Mouse (Mus musculus): Measurements from ENCODE around the gene Lypd1.

The Lypd1 gene

GRCm38 (mm10) chr1:125912601-125913600 lies at the start of gene Lypd1:
Lypd1 (minus strand) TSS chr1:125913101.
- no peak for DNase-seq (ENCODE audit: low spot score in 2 of 2)

- DNase-seq (ENCODE audit: low spot score in 2 of 2), result no peak
Measured at GRCm38 (mm10) chr1:125951026-125951425, 38.1 kb upstream of the Lypd1 start.

GRCm38 (mm10) chr1:125949076-125949475 lies 36.2 kb upstream of the Lypd1 start:
- DNase-seq (ENCODE audit: low spot score in 2 of 2), result no peak

- no peak for DNase-seq (ENCODE audit: low spot score in 2 of 2)
Measured at GRCm38 (mm10) chr1:125945136-125945535, 32.2 kb upstream of the Lypd1 start.

GRCm38 (mm10) chr1:125943305-125943704 lies 30.4 kb upstream of the Lypd1 start:
- DNase-seq (ENCODE audit: low spot score in 2 of 2), result no peak

GRCm38 (mm10) chr1:125925486-125925885 lies 12.6 kb upstream of the Lypd1 start:
- no peak for DNase-seq (ENCODE audit: low spot score in 2 of 2)

GRCm38 (mm10) chr1:125923062-125923461 lies 10.2 kb upstream of the Lypd1 start:
- DNase-seq (ENCODE audit: low spot score in 2 of 2), result no peak

GRCm38 (mm10) chr1:125920696-125921095 lies 7.8 kb upstream of the Lypd1 start:
- no peak for DNase-seq (ENCODE audit: low spot score in 2 of 2)

- no peak for DNase-seq (ENCODE audit: low spot score in 2 of 2)
Measured at GRCm38 (mm10) chr1:125911901-125912445, 928 bp downstream of the Lypd1 start.

- no peak for DNase-seq (ENCODE audit: low spot score in 2 of 2)
Measured at GRCm38 (mm10) chr1:125911337-125911900, 1.5 kb downstream of the Lypd1 start.

GRCm38 (mm10) chr1:125910871-125911265 lies 2.0 kb downstream of the Lypd1 start:
- no peak for DNase-seq (ENCODE audit: low spot score in 2 of 2)

GRCm38 (mm10) chr1:125910211-125910870 lies 2.6 kb downstream of the Lypd1 start:
- no peak for DNase-seq (ENCODE audit: low spot score in 2 of 2)

GRCm38 (mm10) chr1:125893158-125893557 lies 19.7 kb downstream of the Lypd1 start:
- DNase-seq (ENCODE audit: low spot score in 2 of 2), result no peak

GRCm38 (mm10) chr1:125870056-125870455 lies 42.8 kb downstream of the Lypd1 start:
- no peak for DNase-seq (ENCODE audit: low spot score in 2 of 2)

GRCm38 (mm10) chr1:125858631-125859030 lies 54.3 kb downstream of the Lypd1 start:
- no peak for DNase-seq (ENCODE audit: low spot score in 2 of 2)

- no peak for DNase-seq (ENCODE audit: low spot score in 2 of 2)
Measured at GRCm38 (mm10) chr1:125854646-125855045, 58.3 kb downstream of the Lypd1 start.

GRCm38 (mm10) chr1:125839746-125840392 lies 73.0 kb downstream of the Lypd1 start:
- DNase-seq (ENCODE audit: low spot score in 2 of 2), result no peak

GRCm38 (mm10) chr1:125837507-125837906 lies 75.4 kb downstream of the Lypd1 start:
- no peak for DNase-seq (ENCODE audit: low spot score in 2 of 2)

- no peak for DNase-seq (ENCODE audit: low spot score in 2 of 2)
Measured at GRCm38 (mm10) chr1:125823611-125824010, 89.3 kb downstream of the Lypd1 start.

GRCm38 (mm10) chr1:125821101-125821500 lies 91.8 kb downstream of the Lypd1 start:
- DNase-seq (ENCODE audit: low spot score in 2 of 2), result no peak
